Mouse (Mus musculus): ENCODE measurements around the gene Dtwd1. TPM values are rescaled to one million over a fixed set of nuclear protein-coding genes. Genes with fewer than 3 reads are reported as not detected.

Dtwd1 gene
- total and polyA plus RNA-seq, 3 experiments, result 20.5 to 49.3 (median 24.0) TPM

DNA sequence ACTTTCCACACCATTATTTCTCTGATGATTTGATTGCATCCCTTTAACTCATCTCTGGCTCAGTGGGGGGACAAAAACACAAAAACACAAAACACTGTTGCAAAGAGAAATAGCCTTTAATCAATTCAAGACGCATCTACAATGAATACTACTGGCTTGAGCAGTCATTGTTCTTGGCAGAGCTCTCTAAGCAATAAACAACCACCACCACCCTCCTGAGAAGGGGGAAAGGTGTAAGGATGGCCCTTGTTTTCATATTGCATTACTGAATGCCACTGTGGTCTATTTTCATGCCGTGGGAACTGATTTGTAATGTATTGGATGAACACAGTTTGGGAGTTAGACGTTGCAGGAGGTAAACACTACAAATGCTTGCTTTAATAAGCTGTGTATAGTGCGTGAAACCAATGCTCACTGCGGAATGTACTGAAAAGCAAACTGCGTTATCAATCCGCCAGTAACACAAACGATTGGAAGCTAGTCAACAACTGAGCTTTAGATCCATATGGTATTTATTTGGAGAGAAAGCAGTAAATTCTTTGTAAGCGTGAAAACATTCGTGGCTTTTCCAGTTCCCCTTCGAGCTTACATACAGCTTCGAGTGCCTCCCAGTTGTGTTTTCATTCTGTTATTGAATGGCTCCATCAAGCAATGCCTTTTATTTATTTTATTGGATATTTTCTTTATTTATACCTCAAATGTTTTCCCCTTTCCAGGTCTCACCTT is 43.9 kb downstream of the Dtwd1 start:
- Histone ChIP-seq H3K36me3 (replicated peaks in 1 of 2; ENCODE audit: control insufficient read depth in 1 of 2, insufficient read depth in 1 of 2, low read length in 1 of 2) (no peaks in the 10 kb centered on the region), H3K4me2 (ENCODE audit: insufficient read depth, low read depth, poor library complexity, severe bottlenecking) (no peak overlapping the region), H3K79me2 (replicated peaks; ENCODE audit: control insufficient read depth, extremely low read depth, insufficient read depth, poor library complexity, severe bottlenecking) (no peaks in the 10 kb centered on the region), H3K9me3 (replicated peaks; ENCODE audit: low read length) (no peaks in the 10 kb centered on the region), H3K27ac (ENCODE audit: insufficient read depth, low read depth) (no peak overlapping the region), H3K4me1 (ENCODE audit: control insufficient read depth in 1 of 2, insufficient read depth in 2 of 2) (no peaks in the 10 kb centered on the region), H3K4me3 (replicated peaks in 1 of 3; ENCODE audit: low read depth in 2 of 3, low read length in 2 of 3, poor library complexity in 1 of 3) (no peak overlapping the region), H3K9ac (ENCODE audit: insufficient read depth, low read depth) (no peak overlapping the region), H3K27me3 (replicated peaks) (no peaks in the 10 kb centered on the region)
- TF ChIP-seq CHD2 (IDR thresholded peaks at IDR 0.05; ENCODE audit: low read length), result no peak
- no peak for TF ChIP-seq MEF2A (IDR thresholded peaks at IDR 0.05; ENCODE audit: borderline replicate concordance, low read depth, low read length)
- TF ChIP-seq PAX5 (IDR thresholded peaks at IDR 0.05; ENCODE audit: low read length), result no peak
- TF ChIP-seq ELF1 (IDR thresholded peaks at IDR 0.05; ENCODE audit: low read depth, low read length), result no peak
- TF ChIP-seq ETS1 (conservative IDR thresholded peaks at IDR 0.05; ENCODE audit: low read depth, low read length), result no peak
- no peak for TF ChIP-seq ZNF384 (IDR thresholded peaks at IDR 0.05; ENCODE audit: low read depth, low read length)
- no peak for TF ChIP-seq TBP (conservative IDR thresholded peaks at IDR 0.05; ENCODE audit: low read depth, low read length)
- TF ChIP-seq NRF1 (IDR thresholded peaks at IDR 0.05; ENCODE audit: low read depth, low read length), result no peak
- no peak for TF ChIP-seq IRF4 (IDR thresholded peaks at IDR 0.05; ENCODE audit: low read depth, low read length)
- TF ChIP-seq GABPA (IDR thresholded peaks at IDR 0.05; ENCODE audit: insufficient replicate concordance, low read depth, low read length), result no peak
- no peak for TF ChIP-seq SIN3A (IDR thresholded peaks at IDR 0.05; ENCODE audit: low read length)
- no peak for TF ChIP-seq SMC3 (IDR thresholded peaks at IDR 0.05; ENCODE audit: low read depth, low read length)
- TF ChIP-seq ZC3H11A (IDR thresholded peaks at IDR 0.05; ENCODE audit: low read depth, low read length), result no peak
- TF ChIP-seq MXI1 (IDR thresholded peaks at IDR 0.05; ENCODE audit: low read depth, low read length), result no peak
- no peak for TF ChIP-seq JUND (conservative IDR thresholded peaks at IDR 0.05; ENCODE audit: low read depth, low read length)
- no peak for TF ChIP-seq JUN (IDR thresholded peaks at IDR 0.05; ENCODE audit: insufficient read depth, low read depth, low read length)
- TF ChIP-seq HCFC1 (IDR thresholded peaks at IDR 0.05; ENCODE audit: low read depth, low read length), result no peak
- TF ChIP-seq MAZ (IDR thresholded peaks at IDR 0.05; ENCODE audit: low read depth, low read length), result no peak
- TF ChIP-seq ZKSCAN1 (IDR thresholded peaks at IDR 0.05; ENCODE audit: borderline replicate concordance, low read depth, low read length), result no peak
- no peak for TF ChIP-seq BHLHE40 (IDR thresholded peaks at IDR 0.05; ENCODE audit: low read depth, low read length)
- in situ Hi-C loops (cut with MboI; ENCODE audit: low pct_ligation_motif_present, low pct_unique_long_range_greater_than_20kb, low sequenced_read_pairs), result no loop called here
- dilution Hi-C loops (cut with MboI; ENCODE audit: extremely low pct_ligation_motif_present, extremely low pct_unique_long_range_greater_than_20kb, low sequenced_read_pairs), result no loop called here
- no peak for DNase-seq (ENCODE audit: extremely low read depth)

DNA sequence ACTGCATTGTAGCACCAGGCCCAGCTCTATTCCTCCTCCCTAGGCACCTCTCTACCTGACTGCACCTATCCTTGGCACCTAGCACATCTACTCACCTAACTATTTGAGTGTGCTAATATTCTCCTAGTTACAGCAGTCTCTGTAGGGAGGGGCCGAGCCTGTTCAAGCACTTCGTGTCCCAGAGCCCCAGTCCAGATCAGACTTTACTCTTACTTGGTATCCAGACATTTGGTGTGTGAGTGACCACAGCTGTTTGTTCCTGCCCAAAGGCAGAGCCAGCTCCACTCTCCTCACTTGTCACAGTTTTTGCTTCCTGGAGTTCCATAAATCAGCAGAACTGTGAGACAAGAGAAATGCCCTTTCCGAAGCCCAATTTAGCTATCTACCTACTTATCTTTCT is 47.0 kb downstream of the Dtwd1 start:
- DNase-seq (ENCODE audit: extremely low read depth), result no peak
- Histone ChIP-seq H3K36me3 (replicated peaks in 1 of 2; ENCODE audit: control insufficient read depth in 1 of 2, insufficient read depth in 1 of 2, low read length in 1 of 2) (no peaks in the 10 kb centered on the region), H3K9ac (ENCODE audit: insufficient read depth, low read depth) (no peak overlapping the region), H3K9me3 (replicated peaks; ENCODE audit: low read length) (no peaks in the 10 kb centered on the region), H3K4me3 (replicated peaks in 1 of 3; ENCODE audit: low read depth in 2 of 3, low read length in 2 of 3, poor library complexity in 1 of 3) (no peak overlapping the region), H3K27me3 (replicated peaks) (no peaks in the 10 kb centered on the region), H3K79me2 (replicated peaks; ENCODE audit: control insufficient read depth, extremely low read depth, insufficient read depth, poor library complexity, severe bottlenecking) (no peaks in the 10 kb centered on the region), H3K4me2 (ENCODE audit: insufficient read depth, low read depth, poor library complexity, severe bottlenecking) (no peak overlapping the region), H3K27ac (ENCODE audit: insufficient read depth, low read depth) (no peak overlapping the region), H3K4me1 (ENCODE audit: control insufficient read depth in 1 of 2, insufficient read depth in 2 of 2) (no peaks in the 10 kb centered on the region)
- dilution Hi-C loops (cut with MboI; ENCODE audit: extremely low pct_ligation_motif_present, extremely low pct_unique_long_range_greater_than_20kb, low sequenced_read_pairs) (no loop called here), in situ Hi-C loops (cut with MboI; ENCODE audit: low pct_ligation_motif_present, low pct_unique_long_range_greater_than_20kb, low sequenced_read_pairs) (no loop called here)
- TF ChIP-seq USF2 (conservative IDR thresholded peaks at IDR 0.05; ENCODE audit: low read depth, low read length), result no peak
- TF ChIP-seq SMC3 (IDR thresholded peaks at IDR 0.05; ENCODE audit: low read depth, low read length), result no peak
- no peak for TF ChIP-seq MYC (IDR thresholded peaks at IDR 0.05; ENCODE audit: low read depth, low read length)
- no peak for TF ChIP-seq E2F4 (IDR thresholded peaks at IDR 0.05; ENCODE audit: insufficient replicate concordance, low read depth, low read length)
- no peak for TF ChIP-seq CHD2 (IDR thresholded peaks at IDR 0.05; ENCODE audit: low read length)
- no peak for TF ChIP-seq RCOR1 (conservative IDR thresholded peaks at IDR 0.05; ENCODE audit: low read depth, low read length)
- TF ChIP-seq USF1 (IDR thresholded peaks at IDR 0.05; ENCODE audit: low read depth, low read length), result no peak
- no peak for TF ChIP-seq RAD21 (IDR thresholded peaks at IDR 0.05; ENCODE audit: low read depth, low read length)
- TF ChIP-seq IRF4 (IDR thresholded peaks at IDR 0.05; ENCODE audit: low read depth, low read length), result no peak

Data from CH12.LX (cell line).